Mouse (Mus musculus) erythroblast, embryonic 14.5 days (primary cell): ENCODE measurements around the gene Map2k5.

ENCODE experiments used
- GATA1 ChIP-seq: IDR thresholded peaks from 2 replicates; pipeline ENCODE4 v1.6.1; 2012; ENCODE audit warnings: low read length, inconsistent platforms, mixed read lengths
- TAL1 ChIP-seq: IDR thresholded peaks from 3 replicates; pipeline ENCODE4 v1.6.1; 2012; ENCODE audit warnings: low read length, inconsistent platforms, mixed read lengths

- TF ChIP-seq GATA1 (no peak), TAL1 (no peak)
These were observed 131.0 kb downstream of the Map2k5 start for GRCm38 (mm10) chr9:63246568-63247169.
